Mouse (Mus musculus) left cerebral cortex, adult 2 months (tissue): ENCODE data around the gene Pes1. TPM values are rescaled to one million over a fixed set of nuclear protein-coding genes. Genes with fewer than 3 reads are reported as not detected.
"Not testable (repeated sequence)": the region's sequence is repeated elsewhere in the genome, so short reads cannot be mapped to it uniquely, and the experiment has no call there.

Source experiments
- DNase-seq, 2 experiments: peaks; one replicate each; pipeline ENCODE4 v3.0.0; 2021 to 2022; ENCODE audit warnings: low spot score in 2 of 2, mixed read lengths in 1 of 2; ENCODE audit errors: extremely low spot score in 1 of 2
- H3K27ac ChIP-seq: fragments of 200-600 bp; 2 replicates; pipeline ENCODE4 v1.8.1; 2022
- H3K4me3 ChIP-seq: fragments of 200-600 bp; 2 replicates; pipeline ENCODE4 v1.8.1; 2022
- CTCF ChIP-seq: fragments of 200-600 bp; IDR thresholded peaks from 2 replicates; pipeline ENCODE4 v1.8.1; 2022; ENCODE audit warnings: antibody characterized with exemption, mild to moderate bottlenecking, moderate library complexity
- intact Hi-C: fragments of 180-260 bp; cut with DNase I; formaldehyde crosslinking; loops from one replicate; pipeline ENCODE4 v1.15.1; 2025
- total RNA-seq, 2 experiments: library from RNA; stranded (reverse); gene quantifications; 2 replicates each; pipeline ENCODE4 v1.2.3; 2021

Pes1 gene
- total RNA-seq, 2 experiments from 2014 or later: 29.1 to 40.2 TPM

DNA sequence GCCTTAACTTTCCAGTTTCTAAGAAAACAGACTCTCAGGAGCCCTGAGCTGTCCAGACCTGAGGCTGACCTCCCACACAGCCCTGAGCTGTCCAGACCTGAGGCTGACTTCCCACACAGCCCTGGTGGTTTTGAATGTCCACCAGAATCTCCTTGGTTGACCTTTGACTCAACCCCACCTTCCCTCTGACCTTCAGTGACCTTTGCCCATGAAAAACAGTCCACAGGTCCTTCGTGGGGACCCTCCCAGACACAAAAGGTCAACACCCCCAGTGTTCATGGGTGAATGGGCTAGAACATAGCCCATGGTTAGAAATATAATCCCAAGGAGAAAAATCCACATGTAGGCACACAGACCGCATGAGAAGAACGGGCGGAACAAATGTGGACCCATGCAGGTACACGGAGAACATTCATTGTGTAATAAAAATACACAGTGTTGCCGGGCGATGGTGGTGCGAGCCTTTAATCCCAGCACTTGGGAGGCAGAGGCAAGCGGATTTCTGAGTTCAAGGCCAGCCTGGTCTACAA is 30.0 kb upstream of the Pes1 start:
- TF ChIP-seq CTCF: no peak
- H3K4me3 ChIP-seq: no peak overlapping the region
- intact Hi-C loops: no loop called here
- DNase-seq: no peak
- H3K27ac ChIP-seq: no peak overlapping the region

DNA sequence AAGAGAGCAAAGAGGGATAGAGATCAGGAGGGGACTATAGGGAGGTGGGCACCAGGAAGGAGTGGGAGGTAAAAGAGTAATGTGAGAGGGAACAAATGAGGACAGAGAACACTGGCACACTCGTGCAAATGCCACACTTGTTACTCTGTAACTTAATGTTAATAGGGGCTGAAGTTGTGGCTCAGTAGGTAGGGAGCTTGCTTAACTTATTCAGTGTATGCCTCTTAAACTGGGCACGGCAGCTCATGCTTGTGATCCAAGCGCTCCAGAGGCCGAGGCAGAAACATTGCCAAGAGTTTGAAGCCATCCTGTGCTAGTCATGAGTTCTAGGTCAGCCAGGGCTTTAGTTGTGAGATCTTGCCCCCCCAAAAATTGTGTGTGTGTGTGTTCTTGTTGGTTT is 28.6 kb upstream of the Pes1 start:
- Histone ChIP-seq H3K27ac (no peak overlapping the region), H3K4me3 (no peak overlapping the region)
- DNase-seq: no peak
- TF ChIP-seq CTCF: no peak
- intact Hi-C loops: no loop called here

DNA sequence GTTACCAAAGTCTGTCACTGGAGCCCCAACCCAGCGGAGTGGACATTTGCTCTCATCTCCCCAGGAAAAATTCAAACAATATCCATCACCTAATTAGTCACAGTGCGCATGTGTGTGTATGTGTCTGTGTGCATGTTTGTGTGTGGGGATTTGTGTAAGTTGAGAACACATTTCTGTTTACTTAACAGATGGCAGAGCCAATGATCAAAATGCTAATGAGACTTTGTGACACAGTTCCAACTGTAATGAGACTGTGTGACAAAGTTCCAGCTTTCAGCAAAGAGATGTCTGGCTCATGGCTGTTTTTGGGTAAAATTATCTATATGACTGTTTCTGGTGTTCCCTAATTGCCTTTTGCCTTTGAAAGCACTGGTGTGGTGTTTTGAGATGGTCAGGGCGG is 27.5 kb upstream of the Pes1 start:
- Histone ChIP-seq H3K4me3 (no peak overlapping the region), H3K27ac (no peak overlapping the region)
- intact Hi-C loops: no loop called here
- TF ChIP-seq CTCF: no peak
- no peak for DNase-seq

DNA sequence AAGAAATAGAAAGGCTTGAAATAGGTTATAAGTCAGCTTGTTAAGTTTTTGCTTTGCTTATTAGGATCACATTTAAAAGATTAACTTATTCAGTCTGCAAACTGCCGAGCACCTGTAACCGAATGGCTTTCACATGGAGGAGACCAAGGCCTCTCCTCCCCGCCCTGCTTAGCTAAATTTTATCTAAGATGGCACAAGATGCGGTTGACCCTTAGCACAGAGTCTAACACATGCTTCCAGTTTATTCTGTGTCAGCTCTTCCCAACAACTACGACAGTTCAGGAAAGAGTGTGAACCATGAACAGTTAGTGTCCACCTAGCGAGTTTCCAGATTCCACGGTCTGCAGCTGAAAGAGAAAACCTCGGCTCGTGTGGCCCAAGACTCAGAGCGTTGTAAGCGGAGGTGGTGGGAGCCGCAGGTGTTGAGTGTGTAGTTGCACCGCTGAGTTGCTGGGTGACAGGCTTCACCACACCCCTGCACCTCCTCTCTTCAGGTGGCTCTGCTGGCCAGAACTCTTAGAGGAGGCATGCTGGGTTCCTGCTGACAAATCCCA is 26.4 kb upstream of the Pes1 start:
- TF ChIP-seq CTCF: no peak
- intact Hi-C loops: no loop called here
- no peak for DNase-seq
- Histone ChIP-seq H3K4me3 (no peak overlapping the region), H3K27ac (no peak overlapping the region)

DNA sequence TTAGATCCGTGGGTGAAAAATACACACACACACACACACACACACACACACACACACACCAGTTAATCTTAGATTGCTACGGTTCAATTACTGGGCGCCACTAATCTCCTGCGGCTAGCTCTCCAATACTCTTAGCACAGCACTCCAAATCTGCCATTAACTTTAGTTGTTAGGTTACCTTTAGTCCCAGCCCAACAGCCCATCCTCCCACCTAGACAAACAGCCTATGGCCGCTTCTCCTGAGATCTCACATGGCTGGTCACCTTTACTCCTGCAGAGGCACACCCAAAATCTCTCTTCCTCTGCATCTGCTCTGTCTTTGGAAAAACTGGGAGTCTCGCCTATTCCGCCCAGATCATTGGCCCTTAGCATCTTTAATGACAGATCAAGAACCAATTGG is 22.4 kb upstream of the Pes1 start:
- no peak overlapping the region for H3K27ac ChIP-seq
- intact Hi-C loops: no loop called here
- no peak overlapping the region for H3K4me3 ChIP-seq
- TF ChIP-seq CTCF: no peak
- no peak for DNase-seq

DNA sequence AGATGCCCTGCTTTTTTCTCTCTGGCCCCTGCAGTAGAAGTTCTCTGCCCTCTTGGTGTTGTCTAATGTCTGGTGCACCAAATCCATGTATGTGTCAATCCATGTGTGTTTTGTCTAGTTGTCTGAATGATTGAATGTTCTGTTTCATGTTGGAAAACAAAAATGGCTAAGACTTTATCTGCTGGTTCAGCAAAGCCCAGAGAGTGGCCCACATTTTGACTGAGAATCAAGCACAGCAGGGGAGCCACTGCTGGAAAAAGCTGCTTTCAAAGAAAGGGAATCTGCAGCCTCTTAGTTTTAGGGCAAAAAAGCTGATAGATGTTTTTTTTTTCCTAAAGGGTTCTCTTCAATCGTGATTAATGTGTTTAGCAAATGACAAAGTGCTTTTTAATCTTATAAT is 17.4 kb upstream of the Pes1 start:
- intact Hi-C loops: no loop called here

DNA sequence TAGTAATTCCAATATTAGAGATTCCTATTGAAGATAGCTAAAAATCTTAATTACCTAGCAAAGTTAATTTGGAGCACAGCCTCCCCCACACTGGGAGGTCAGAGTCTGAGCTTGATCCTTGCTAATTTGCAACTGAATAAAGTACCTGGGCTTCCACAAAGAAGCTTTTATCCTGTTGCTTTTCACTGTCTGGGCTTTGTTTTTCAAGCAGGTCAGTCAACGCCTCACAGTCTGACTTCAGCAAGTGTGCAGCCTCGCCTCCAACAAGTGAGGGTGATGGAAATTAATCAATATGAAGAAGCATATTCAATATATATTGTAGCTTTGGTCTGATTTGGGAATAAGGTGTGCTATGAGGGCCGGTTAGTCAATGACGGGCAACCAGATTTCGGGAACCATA is 8.9 kb upstream of the Pes1 start:
- DNase-seq, H3K27ac ChIP-seq, H3K4me3 ChIP-seq, intact Hi-C loops: not testable (repeated sequence)

More for the DNA sequence above, 17.4 kb upstream of the Pes1 start:
- no peak for TF ChIP-seq CTCF
- Histone ChIP-seq H3K4me3 (no peak overlapping the region), H3K27ac (no peak overlapping the region)
- DNase-seq: no peak

DNA sequence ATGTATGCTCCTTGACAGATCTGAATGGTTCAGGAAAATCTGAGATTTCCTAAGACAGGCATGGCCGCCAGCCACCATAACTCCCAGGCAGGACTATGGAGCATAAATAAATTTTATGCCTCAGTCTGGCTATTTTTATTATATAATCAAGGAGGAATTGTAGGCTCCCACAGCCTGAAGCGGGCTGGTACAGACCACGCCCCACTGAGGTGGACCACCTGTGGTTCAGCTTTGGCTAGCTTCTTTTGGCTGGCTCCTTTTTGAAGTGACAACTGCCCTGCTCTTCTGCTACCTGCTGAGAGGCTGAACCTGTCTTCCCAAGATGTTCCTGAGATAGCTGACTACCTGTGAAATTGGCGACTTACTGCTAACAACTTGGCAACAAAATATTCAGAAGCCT is 8.4 kb upstream of the Pes1 start:
- H3K27ac ChIP-seq, H3K4me3 ChIP-seq, intact Hi-C loops, DNase-seq: not testable (repeated sequence)

DNA sequence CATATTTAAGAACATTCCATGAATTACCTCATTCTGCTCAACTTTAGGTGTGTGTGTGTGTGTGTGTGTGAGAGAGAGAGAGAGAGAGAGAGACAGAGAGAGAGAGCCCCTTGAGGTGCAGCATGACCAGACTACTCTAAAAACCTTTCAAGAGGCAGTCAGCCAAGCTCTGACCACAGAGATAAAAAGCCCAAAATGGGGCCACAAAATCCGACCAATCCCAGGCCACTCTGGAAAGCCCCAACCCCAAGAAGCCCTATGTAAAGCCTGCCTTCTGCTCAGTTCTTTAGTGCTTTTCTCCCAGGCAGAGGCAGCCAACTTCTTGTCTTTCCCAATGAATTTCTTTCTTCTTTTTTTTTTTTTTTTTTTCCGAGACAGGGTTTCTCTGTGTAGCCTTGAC is 2.9 kb upstream of the Pes1 start:
- Histone ChIP-seq H3K27ac (no peak overlapping the region), H3K4me3 (no peak overlapping the region)
- intact Hi-C loops: no loop called here
- TF ChIP-seq CTCF: no peak
- DNase-seq: no peak

DNA sequence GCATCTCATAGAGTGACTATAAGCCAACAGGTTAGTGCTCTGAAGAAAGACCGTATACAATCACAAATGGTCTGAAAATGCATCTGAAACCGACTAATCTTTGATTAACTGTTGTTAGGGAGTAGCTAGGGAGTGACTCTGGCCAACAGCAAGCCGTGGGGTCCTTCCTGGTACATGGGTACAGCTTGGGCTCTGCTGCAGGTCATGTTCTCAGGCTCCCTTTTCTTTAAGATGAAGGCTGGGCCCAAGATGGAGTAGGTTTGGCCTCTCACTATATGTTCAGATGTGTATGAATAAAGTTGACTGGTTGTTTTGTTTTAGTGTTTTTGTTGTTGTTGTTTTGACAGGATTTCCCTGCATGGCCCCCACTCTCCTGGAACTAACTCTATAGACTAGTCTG is 2.0 kb upstream of the Pes1 start:
- Histone ChIP-seq H3K4me3 (no peak overlapping the region), H3K27ac (no peak overlapping the region)
- intact Hi-C loops: no loop called here
- DNase-seq: no peak
- TF ChIP-seq CTCF: no peak

DNA sequence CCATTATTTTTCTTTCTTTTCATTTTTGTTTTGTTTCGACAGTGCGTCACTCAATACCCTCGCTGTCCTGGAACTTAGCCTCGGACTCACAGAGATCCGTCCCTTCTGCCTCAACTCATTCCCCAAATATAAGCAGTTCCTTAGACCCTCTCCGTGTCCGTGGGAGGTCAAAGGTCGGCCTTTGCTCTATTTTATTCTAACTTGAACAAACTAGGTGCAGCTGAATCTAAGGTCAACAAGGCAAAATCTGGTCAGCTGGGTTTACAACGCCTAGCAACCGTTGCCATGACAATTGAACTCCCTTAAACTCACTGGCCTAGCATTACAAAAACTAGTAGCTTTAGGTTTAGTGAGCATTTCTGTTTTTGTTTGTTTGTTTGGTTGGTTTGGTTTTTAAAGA is 620 bp upstream of the Pes1 start:
- intact Hi-C loops: no loop called here
- peak overlapping the region; percentile 94 for H3K27ac ChIP-seq
- no peak for TF ChIP-seq CTCF
- peak overlapping the region; percentile 96 for H3K4me3 ChIP-seq
- DNase-seq: no peak

DNA sequence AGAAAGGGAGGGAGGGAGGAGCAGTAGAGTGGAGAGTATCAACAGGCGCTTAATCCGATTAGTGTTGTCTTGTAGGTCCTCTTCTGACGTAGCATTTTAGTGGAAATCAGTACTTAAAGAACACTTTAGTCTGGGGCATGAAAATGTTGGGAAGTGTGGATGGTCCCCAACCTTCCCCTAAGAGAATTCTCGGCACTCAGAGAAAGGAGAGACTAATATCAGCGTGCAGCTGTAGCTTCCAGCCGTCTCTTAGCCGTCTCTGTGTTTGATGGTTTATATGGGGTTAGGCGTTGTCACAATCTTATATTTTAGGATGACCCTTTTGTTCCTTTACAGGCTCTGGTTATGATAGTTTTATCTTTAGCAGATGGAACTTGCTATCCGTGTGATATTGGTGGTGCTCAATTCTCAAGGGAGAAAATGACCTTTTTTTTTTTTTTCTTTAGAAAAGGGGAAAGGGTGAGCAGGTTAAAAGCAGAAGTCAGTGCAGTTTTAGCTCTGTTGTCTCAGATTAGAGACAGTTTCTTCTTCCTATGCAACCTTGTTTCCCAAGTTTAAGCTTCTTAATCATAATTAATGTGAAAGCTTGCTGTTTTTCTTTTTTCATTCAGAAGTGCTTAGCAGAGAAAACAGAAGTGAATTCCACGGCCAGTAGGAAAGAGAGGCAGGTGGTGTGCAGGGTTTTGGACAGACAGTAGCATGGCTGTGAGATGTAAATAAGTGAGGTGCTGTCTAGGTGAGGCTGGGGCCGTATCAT is 819 bp downstream of the Pes1 start:
- no peak for TF ChIP-seq CTCF
- no peak for DNase-seq
- Histone ChIP-seq H3K27ac (no peak overlapping the region; the same call in 1 of the 2 replicates), H3K4me3 (peak overlapping the region; percentile 96)
- intact Hi-C loops: no loop called here

DNA sequence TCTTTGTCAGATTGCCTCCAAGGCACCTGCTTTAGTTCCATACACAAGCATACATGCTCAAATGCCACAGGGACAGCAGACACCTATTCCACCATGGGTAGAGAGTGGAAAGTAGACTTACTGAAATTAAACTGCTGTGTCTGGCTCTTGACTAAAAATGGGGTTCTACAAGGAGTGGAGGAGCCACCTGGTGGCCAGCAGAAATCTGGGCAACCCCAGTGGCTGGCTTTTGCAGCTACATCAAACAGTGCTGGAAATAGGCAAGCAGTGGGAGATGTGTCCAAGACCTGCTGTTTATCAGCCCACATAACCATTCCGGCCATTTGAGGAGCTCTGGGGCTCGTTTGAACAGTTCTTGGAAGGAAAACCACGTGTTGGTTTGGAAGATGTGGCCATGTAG is 6.1 kb downstream of the Pes1 start:
- TF ChIP-seq CTCF: peak; percentile 55
- no peak overlapping the region for H3K27ac ChIP-seq
- intact Hi-C loops: no loop called here
- peak in 1 of 2 experiments; percentile 13 for DNase-seq
- no peak overlapping the region for H3K4me3 ChIP-seq
